Mouse (Mus musculus) urinary bladder, postnatal 4 days (tissue): ENCODE measurements around the gene Tamm41.

ENCODE experiments used
- DNase-seq, 2 experiments: peaks; one replicate each; pipeline ENCODE4 v3.0.0; 2021 to 2022; ENCODE audit warnings: low spot score in 2 of 2

The Tamm41 gene

GRCm38 (mm10) chr6:115037103-115038094 is at the start of gene Tamm41:
Gene Tamm41 (minus strand): TSS chr6:115037876.
- DNase-seq: peak; percentile 81 to 87

- no peak for DNase-seq
Observed at GRCm38 (mm10) chr6:115085274-115085841, 47.7 kb upstream of the Tamm41 start.

GRCm38 (mm10) chr6:115076781-115077575 is 39.3 kb upstream of the Tamm41 start:
- peak in 1 of 2 experiments; percentile 17 for DNase-seq

GRCm38 (mm10) chr6:115072024-115072423 is 34.3 kb upstream of the Tamm41 start:
- no peak for DNase-seq

GRCm38 (mm10) chr6:115065411-115066241 is 27.9 kb upstream of the Tamm41 start:
- DNase-seq: no peak

- no peak for DNase-seq
Observed at GRCm38 (mm10) chr6:115062605-115063350, 25.1 kb upstream of the Tamm41 start.

- no peak for DNase-seq
Observed at GRCm38 (mm10) chr6:115059227-115059626, 21.6 kb upstream of the Tamm41 start.

GRCm38 (mm10) chr6:115056699-115057098 is 19.0 kb upstream of the Tamm41 start:
- DNase-seq: no peak

GRCm38 (mm10) chr6:115055440-115055839 is 17.8 kb upstream of the Tamm41 start:
- no peak for DNase-seq

GRCm38 (mm10) chr6:115051586-115052197 is 14.0 kb upstream of the Tamm41 start:
- no peak for DNase-seq

- DNase-seq: no peak
Observed at GRCm38 (mm10) chr6:115049015-115049414, 11.3 kb upstream of the Tamm41 start.

- DNase-seq: no peak
Observed at GRCm38 (mm10) chr6:115047816-115048215, 10.1 kb upstream of the Tamm41 start.

- no peak for DNase-seq
Observed at GRCm38 (mm10) chr6:115046064-115046463, 8.4 kb upstream of the Tamm41 start.

- no peak for DNase-seq
Observed at GRCm38 (mm10) chr6:115044709-115045108, 7.0 kb upstream of the Tamm41 start.

GRCm38 (mm10) chr6:115043657-115044500 is 6.2 kb upstream of the Tamm41 start:
- no peak for DNase-seq

- no peak for DNase-seq
Observed at GRCm38 (mm10) chr6:115042609-115043008, 4.9 kb upstream of the Tamm41 start.

GRCm38 (mm10) chr6:115033441-115033840 is 4.2 kb downstream of the Tamm41 start:
- no peak for DNase-seq

- no peak for DNase-seq
Observed at GRCm38 (mm10) chr6:115030098-115030497, 7.6 kb downstream of the Tamm41 start.

- DNase-seq: no peak
Observed at GRCm38 (mm10) chr6:115029248-115029647, 8.4 kb downstream of the Tamm41 start.
